Mouse (Mus musculus): Measurements from ENCODE around the gene Myo16. TPM values are rescaled to one million over a fixed set of nuclear protein-coding genes. Genes with fewer than 3 reads are reported as not detected.

Gene Myo16
- polyA plus RNA-seq, 1 experiment from 2014 or later = 0.01 TPM

- 63% methylated on average over 6 of the region's 6 CpGs for WGBS (ENCODE audit: insufficient replicate concordance)
- H3K9ac ChIP-seq (replicated peaks) = no peak overlapping the region
- H3K36me3 ChIP-seq (replicated peaks; ENCODE audit: insufficient read depth, low read length) = no peaks in the 10 kb centered on the region
- DNase-seq = no peak
- no peak overlapping the region for H3K4me3 ChIP-seq (ENCODE audit: low read depth, low read length)
- H3K9me3 ChIP-seq (ENCODE audit: low read length) = no peaks in the 10 kb centered on the region
- ATAC-seq = no peak
- TF ChIP-seq EP300 (IDR thresholded peaks at IDR 0.05; ENCODE audit: low read depth) = no peak
- no peak for TF ChIP-seq CTCF (IDR thresholded peaks at IDR 0.05; ENCODE audit: low read depth)
- no peak overlapping the region for H3K4me2 ChIP-seq (ENCODE audit: low read depth, low read length)
- no peaks in the 10 kb centered on the region for H3K4me1 ChIP-seq (ENCODE audit: insufficient read depth)
- no peaks in the 10 kb centered on the region for H3K27me3 ChIP-seq (ENCODE audit: insufficient read depth, low read length)
- H3K27ac ChIP-seq (ENCODE audit: low read depth) = no peak overlapping the region
Measured at GRCm38 (mm10) chr8:10470280-10470679, 316.6 kb downstream of the Myo16 start.

- 69% methylated on average over 3 of the region's 3 CpGs for WGBS (ENCODE audit: insufficient replicate concordance)
- H3K9ac ChIP-seq (replicated peaks) = no peak overlapping the region
- ATAC-seq = no peak
Measured at GRCm38 (mm10) chr8:10472371-10472770, 318.7 kb downstream of the Myo16 start.

GRCm38 (mm10) chr8:10474446-10474845 is 320.7 kb downstream of the Myo16 start:
- H3K4me3 ChIP-seq (ENCODE audit: low read depth, low read length) = no peak overlapping the region
- no peaks in the 10 kb centered on the region for H3K27me3 ChIP-seq (ENCODE audit: insufficient read depth, low read length)
- no peak overlapping the region for H3K4me2 ChIP-seq (ENCODE audit: low read depth, low read length)
- DNase-seq (no peak), ATAC-seq (no peak)
- TF ChIP-seq CTCF (IDR thresholded peaks at IDR 0.05; ENCODE audit: low read depth) (no peak), EP300 (IDR thresholded peaks at IDR 0.05; ENCODE audit: low read depth) (no peak)
- H3K36me3 ChIP-seq (replicated peaks; ENCODE audit: insufficient read depth, low read length) = no peaks in the 10 kb centered on the region
- H3K9me3 ChIP-seq (ENCODE audit: low read length) = no peaks in the 10 kb centered on the region
- H3K9ac ChIP-seq (replicated peaks) = no peak overlapping the region
- H3K27ac ChIP-seq (ENCODE audit: low read depth) = no peak overlapping the region
- WGBS (ENCODE audit: insufficient replicate concordance) = 59% methylated on average over 3 of the region's 3 CpGs
- no peaks in the 10 kb centered on the region for H3K4me1 ChIP-seq (ENCODE audit: insufficient read depth)

More at GRCm38 (mm10) chr8:10472371-10472770, 318.7 kb downstream of the Myo16 start:
- Histone ChIP-seq H3K4me3 (ENCODE audit: low read depth, low read length) (no peak overlapping the region), H3K4me1 (ENCODE audit: insufficient read depth) (no peaks in the 10 kb centered on the region), H3K36me3 (replicated peaks; ENCODE audit: insufficient read depth, low read length) (no peaks in the 10 kb centered on the region), H3K9me3 (ENCODE audit: low read length) (no peaks in the 10 kb centered on the region), H3K27ac (ENCODE audit: low read depth) (no peak overlapping the region), H3K4me2 (ENCODE audit: low read depth, low read length) (no peak overlapping the region), H3K27me3 (ENCODE audit: insufficient read depth, low read length) (no peaks in the 10 kb centered on the region)
- DNase-seq = no peak
- TF ChIP-seq CTCF (IDR thresholded peaks at IDR 0.05; ENCODE audit: low read depth) = no peak
- no peak for TF ChIP-seq EP300 (IDR thresholded peaks at IDR 0.05; ENCODE audit: low read depth)

GRCm38 (mm10) chr8:10479059-10479458 is 325.3 kb downstream of the Myo16 start:
- ATAC-seq = no peak

GRCm38 (mm10) chr8:10480850-10481249 is 327.1 kb downstream of the Myo16 start:
- 56% methylated on average over 8 of the region's 8 CpGs for WGBS (ENCODE audit: insufficient replicate concordance)
- DNase-seq = no peak

More at GRCm38 (mm10) chr8:10479059-10479458, 325.3 kb downstream of the Myo16 start:
- Histone ChIP-seq H3K4me1 (ENCODE audit: insufficient read depth) (no peaks in the 10 kb centered on the region), H3K9me3 (ENCODE audit: low read length) (no peaks in the 10 kb centered on the region), H3K4me3 (ENCODE audit: low read depth, low read length) (no peak overlapping the region), H3K4me2 (ENCODE audit: low read depth, low read length) (no peak overlapping the region), H3K27me3 (ENCODE audit: insufficient read depth, low read length) (no peaks in the 10 kb centered on the region), H3K9ac (replicated peaks) (no peak overlapping the region), H3K27ac (ENCODE audit: low read depth) (no peak overlapping the region), H3K36me3 (replicated peaks; ENCODE audit: insufficient read depth, low read length) (no peaks in the 10 kb centered on the region)
- TF ChIP-seq CTCF (IDR thresholded peaks at IDR 0.05; ENCODE audit: low read depth) (no peak), EP300 (IDR thresholded peaks at IDR 0.05; ENCODE audit: low read depth) (no peak)
- DNase-seq = no peak
- 81% methylated on average over 10 of the region's 10 CpGs for WGBS (ENCODE audit: insufficient replicate concordance)

GRCm38 (mm10) chr8:10482064-10482463 is 328.4 kb downstream of the Myo16 start:
- DNase-seq = no peak
- ATAC-seq = no peak
- Histone ChIP-seq H3K9ac (replicated peaks) (no peak overlapping the region), H3K27ac (ENCODE audit: low read depth) (no peak overlapping the region), H3K9me3 (ENCODE audit: low read length) (no peaks in the 10 kb centered on the region), H3K4me2 (ENCODE audit: low read depth, low read length) (no peak overlapping the region), H3K27me3 (ENCODE audit: insufficient read depth, low read length) (no peaks in the 10 kb centered on the region), H3K36me3 (replicated peaks; ENCODE audit: insufficient read depth, low read length) (no peaks in the 10 kb centered on the region), H3K4me3 (ENCODE audit: low read depth, low read length) (no peak overlapping the region), H3K4me1 (ENCODE audit: insufficient read depth) (no peaks in the 10 kb centered on the region)
- WGBS (ENCODE audit: insufficient replicate concordance) = 71% methylated on average over 5 of the region's 5 CpGs
- TF ChIP-seq EP300 (IDR thresholded peaks at IDR 0.05; ENCODE audit: low read depth) (no peak), CTCF (IDR thresholded peaks at IDR 0.05; ENCODE audit: low read depth) (no peak)

More at GRCm38 (mm10) chr8:10480850-10481249, 327.1 kb downstream of the Myo16 start:
- Histone ChIP-seq H3K36me3 (replicated peaks; ENCODE audit: insufficient read depth, low read length) (no peaks in the 10 kb centered on the region), H3K27me3 (ENCODE audit: insufficient read depth, low read length) (no peaks in the 10 kb centered on the region), H3K4me2 (ENCODE audit: low read depth, low read length) (no peak overlapping the region), H3K9ac (replicated peaks) (no peak overlapping the region), H3K4me1 (ENCODE audit: insufficient read depth) (no peaks in the 10 kb centered on the region), H3K4me3 (ENCODE audit: low read depth, low read length) (no peak overlapping the region), H3K27ac (ENCODE audit: low read depth) (no peak overlapping the region), H3K9me3 (ENCODE audit: low read length) (no peaks in the 10 kb centered on the region)
- TF ChIP-seq EP300 (IDR thresholded peaks at IDR 0.05; ENCODE audit: low read depth) (no peak), CTCF (IDR thresholded peaks at IDR 0.05; ENCODE audit: low read depth) (no peak)
- no peak for ATAC-seq

GRCm38 (mm10) chr8:10482880-10483279 is 329.2 kb downstream of the Myo16 start:
- H3K9ac ChIP-seq (replicated peaks) = no peak overlapping the region
- 53% methylated on average over 1 of the region's 1 CpGs for WGBS (ENCODE audit: insufficient replicate concordance)
- H3K27me3 ChIP-seq (ENCODE audit: insufficient read depth, low read length) = no peaks in the 10 kb centered on the region
- no peaks in the 10 kb centered on the region for H3K9me3 ChIP-seq (ENCODE audit: low read length)
- DNase-seq (no peak), ATAC-seq (no peak)
- H3K4me1 ChIP-seq (ENCODE audit: insufficient read depth) = no peaks in the 10 kb centered on the region
- H3K4me3 ChIP-seq (ENCODE audit: low read depth, low read length) = no peak overlapping the region
- no peaks in the 10 kb centered on the region for H3K36me3 ChIP-seq (replicated peaks; ENCODE audit: insufficient read depth, low read length)
- H3K4me2 ChIP-seq (ENCODE audit: low read depth, low read length) = no peak overlapping the region
- H3K27ac ChIP-seq (ENCODE audit: low read depth) = no peak overlapping the region
- TF ChIP-seq EP300 (IDR thresholded peaks at IDR 0.05; ENCODE audit: low read depth) = no peak
- TF ChIP-seq CTCF (IDR thresholded peaks at IDR 0.05; ENCODE audit: low read depth) = no peak
